Mouse (Mus musculus) heart, postnatal 0 days (tissue): ENCODE results near the gene Entpd3.

Experiments
- CTCF ChIP-seq: IDR thresholded peaks from 2 replicates; pipeline ENCODE4 v1.5.1; 2016; ENCODE audit warnings: antibody characterized with exemption, control low read depth, low read depth
- EP300 ChIP-seq: IDR thresholded peaks from 2 replicates; pipeline ENCODE4 v1.6.1; 2016; ENCODE audit warnings: antibody characterized with exemption, low read depth

DNA sequence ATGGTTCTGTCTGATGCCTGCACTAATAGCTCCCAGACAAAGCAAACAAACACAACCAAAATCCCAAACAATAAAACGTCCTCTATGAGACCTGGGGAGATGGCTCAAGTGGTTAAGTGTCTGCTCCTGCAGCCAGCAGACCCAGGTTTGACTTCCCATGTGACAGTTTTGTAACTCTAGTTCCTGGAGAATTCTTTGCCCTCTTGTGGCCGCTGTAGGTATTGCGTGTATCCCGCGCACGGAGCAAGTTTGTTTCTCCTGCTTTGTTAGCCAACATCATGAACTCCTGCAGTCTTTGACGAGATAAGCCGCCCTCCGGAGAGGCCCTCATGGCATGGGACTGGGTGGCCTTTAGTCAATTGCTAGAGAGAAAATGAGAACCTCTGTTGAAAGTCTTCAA lies 51.9 kb downstream of the Entpd3 start:
- TF ChIP-seq CTCF (peak; percentile 83), EP300 (no peak)
